Mouse (Mus musculus) embryonic facial prominence, embryonic 12.5 days (tissue): ENCODE data around the gene Wdr72. TPM values are rescaled to one million over a fixed set of nuclear protein-coding genes. Genes with fewer than 3 reads are reported as not detected.

Source experiments
- ATAC-seq: fragments of 200-750 bp; cut with Nextera tagmentation; 2 replicates; pipeline ENCODE4 v1.8.0; 2017; ENCODE audit not compliant: insufficient number of reproducible peaks, insufficient read depth, low FRiP score, low TSS enrichment
- H3K27ac ChIP-seq: fragments of 300-500 bp; sonication (generic); 2 replicates; pipeline ENCODE4 v1.5.1; 2016; ENCODE audit warnings: mild to moderate bottlenecking
- H3K27me3 ChIP-seq: fragments of 300-500 bp; sonication (generic); 2 replicates; pipeline ENCODE4 v1.6.1; 2016; ENCODE audit warnings: mild to moderate bottlenecking, moderate library complexity
- H3K36me3 ChIP-seq: fragments of 300-500 bp; sonication (generic); 2 replicates; pipeline ENCODE4 v1.6.1; 2016; ENCODE audit warnings: mild to moderate bottlenecking
- H3K4me1 ChIP-seq: fragments of 300-500 bp; sonication (generic); 2 replicates; pipeline ENCODE4 v1.6.1; 2016
- H3K4me2 ChIP-seq: fragments of 300-500 bp; sonication (generic); replicated peaks from 2 replicates; pipeline ENCODE4 v1.6.1; 2016; ENCODE audit warnings: mild to moderate bottlenecking, moderate library complexity
- H3K4me3 ChIP-seq: fragments of 300-500 bp; sonication (generic); 2 replicates; pipeline ENCODE4 v1.5.1; 2016; ENCODE audit warnings: mild to moderate bottlenecking
- H3K9ac ChIP-seq: fragments of 300-500 bp; sonication (generic); 2 replicates; pipeline ENCODE4 v1.6.1; 2016; ENCODE audit warnings: mild to moderate bottlenecking, moderate library complexity
- H3K9me3 ChIP-seq: fragments of 300-500 bp; sonication (generic); 2 replicates; pipeline ENCODE4 v1.6.1; 2016; ENCODE audit warnings: mild to moderate bottlenecking, moderate library complexity
- WGBS: fragments of 180-500 bp; shearing (Covaris S2); methylation state at CpG from one replicate; pipeline ENCODE4 v1.1.7; 2016; 5-methylcytosine and 5-hydroxymethylcytosine counted together
- polyA plus RNA-seq: library from polyadenylated mRNA; unstranded; fragments of >200 nt; fragmentation: Nextera tagmentation; extraction: Ambion mirVana; gene quantifications from 2 replicates; pipeline ENCODE4 v1.2.1, GENCODE M21; 2016

Gene Wdr72
- polyA plus RNA-seq = 0.18 and 0.31 TPM in 2 replicates

GRCm38 (mm10) chr9:74109761-74110460 lies at the start of gene Wdr72:
Gene Wdr72 (plus strand): TSS chr9:74110356.
- H3K36me3 ChIP-seq = no peaks in the 10 kb centered on the region
- no peak within 1 kb of the TSS for H3K27ac ChIP-seq
- no peak within 1 kb of the TSS for H3K9ac ChIP-seq
- WGBS = 2% methylated on average over 16 of the region's 17 CpGs
- peak within 1 kb of the TSS; percentile 59 for H3K4me2 ChIP-seq
- peaks cover 7% of the 10 kb centered on the region; the same call in 1 of the 2 replicates for H3K4me1 ChIP-seq
- H3K27me3 ChIP-seq = no peaks in the 10 kb centered on the region
- no peaks in the 10 kb centered on the region for H3K9me3 ChIP-seq
- ATAC-seq = no peak
- peak within 1 kb of the TSS; percentile 32 for H3K4me3 ChIP-seq

- no peaks in the 10 kb centered on the region for H3K27me3 ChIP-seq
- no peak overlapping the region for H3K4me3 ChIP-seq
- WGBS = 85% methylated on average over 3 of the region's 3 CpGs
- H3K9me3 ChIP-seq = no peaks in the 10 kb centered on the region
- ATAC-seq = no peak
- H3K27ac ChIP-seq = no peak overlapping the region
- H3K4me1 ChIP-seq = no peaks in the 10 kb centered on the region
- H3K36me3 ChIP-seq = no peaks in the 10 kb centered on the region
- H3K9ac ChIP-seq = no peak overlapping the region
- no peak overlapping the region for H3K4me2 ChIP-seq
Measured at GRCm38 (mm10) chr9:74066278-74066677, 43.9 kb upstream of the Wdr72 start.

- Histone ChIP-seq H3K36me3 (no peaks in the 10 kb centered on the region), H3K4me1 (no peaks in the 10 kb centered on the region), H3K4me3 (no peak overlapping the region), H3K9ac (no peak overlapping the region), H3K9me3 (no peaks in the 10 kb centered on the region), H3K27me3 (no peaks in the 10 kb centered on the region), H3K27ac (no peak overlapping the region), H3K4me2 (no peak overlapping the region)
- ATAC-seq = no peak
- 71% methylated on average over 10 of the region's 10 CpGs for WGBS
Measured at GRCm38 (mm10) chr9:74066766-74067165, 43.4 kb upstream of the Wdr72 start.

- H3K36me3 ChIP-seq = no peaks in the 10 kb centered on the region
- H3K27ac ChIP-seq = no peak overlapping the region
- H3K4me3 ChIP-seq = no peak overlapping the region
- H3K9me3 ChIP-seq = no peaks in the 10 kb centered on the region
- H3K4me2 ChIP-seq = no peak overlapping the region
- H3K4me1 ChIP-seq = no peaks in the 10 kb centered on the region
- no peak overlapping the region for H3K9ac ChIP-seq
- ATAC-seq = no peak
- H3K27me3 ChIP-seq = no peaks in the 10 kb centered on the region
- 70% methylated on average over 2 of the region's 2 CpGs for WGBS
Measured at GRCm38 (mm10) chr9:74075958-74076357, 34.2 kb upstream of the Wdr72 start.

- no peak overlapping the region for H3K4me2 ChIP-seq
- no peaks in the 10 kb centered on the region for H3K36me3 ChIP-seq
- no peaks in the 10 kb centered on the region for H3K9me3 ChIP-seq
- no peak for ATAC-seq
- H3K4me1 ChIP-seq = no peaks in the 10 kb centered on the region
- H3K4me3 ChIP-seq = no peak overlapping the region
- H3K27ac ChIP-seq = no peak overlapping the region
- H3K27me3 ChIP-seq = no peaks in the 10 kb centered on the region
- no peak overlapping the region for H3K9ac ChIP-seq
Measured at GRCm38 (mm10) chr9:74078458-74078857, 31.7 kb upstream of the Wdr72 start.

- Histone ChIP-seq H3K4me2 (no peak overlapping the region), H3K27ac (no peak overlapping the region), H3K9me3 (no peaks in the 10 kb centered on the region), H3K4me1 (no peaks in the 10 kb centered on the region), H3K9ac (no peak overlapping the region), H3K36me3 (no peaks in the 10 kb centered on the region), H3K4me3 (no peak overlapping the region), H3K27me3 (no peaks in the 10 kb centered on the region)
- ATAC-seq = no peak
- 36% methylated on average over 5 of the region's 5 CpGs for whole genome bisulfite sequencing
Measured at GRCm38 (mm10) chr9:74080241-74080640, 29.9 kb upstream of the Wdr72 start.

- no peak overlapping the region for H3K4me2 ChIP-seq
- H3K27me3 ChIP-seq = no peaks in the 10 kb centered on the region
- no peak overlapping the region for H3K4me3 ChIP-seq
- H3K4me1 ChIP-seq = no peaks in the 10 kb centered on the region
- no peak for ATAC-seq
- H3K36me3 ChIP-seq = no peaks in the 10 kb centered on the region
- H3K9ac ChIP-seq = no peak overlapping the region
- no peak overlapping the region for H3K27ac ChIP-seq
- H3K9me3 ChIP-seq = no peaks in the 10 kb centered on the region
Measured at GRCm38 (mm10) chr9:74101591-74101990, 8.6 kb upstream of the Wdr72 start.

- ATAC-seq = no peak
- no peaks in the 10 kb centered on the region for H3K4me1 ChIP-seq
- H3K27ac ChIP-seq = no peak overlapping the region
- no peaks in the 10 kb centered on the region for H3K36me3 ChIP-seq
- H3K9ac ChIP-seq = no peak overlapping the region
- 88% methylated on average over 1 of the region's 1 CpGs for WGBS
- no peak overlapping the region for H3K4me2 ChIP-seq
- H3K9me3 ChIP-seq = no peaks in the 10 kb centered on the region
- H3K4me3 ChIP-seq = no peak overlapping the region
- H3K27me3 ChIP-seq = no peaks in the 10 kb centered on the region
Measured at GRCm38 (mm10) chr9:74102615-74103014, 7.5 kb upstream of the Wdr72 start.

- Histone ChIP-seq H3K4me3 (peak overlapping the region; percentile 32), H3K4me2 (peak overlapping the region; percentile 59), H3K27ac (no peak overlapping the region), H3K4me1 (peaks cover 7% of the 10 kb centered on the region; the same call in 1 of the 2 replicates), H3K27me3 (no peaks in the 10 kb centered on the region), H3K9me3 (no peaks in the 10 kb centered on the region), H3K9ac (no peak overlapping the region), H3K36me3 (no peaks in the 10 kb centered on the region)
- ATAC-seq = no peak
- WGBS = 2% methylated on average over 7 of the region's 7 CpGs
Measured at GRCm38 (mm10) chr9:74110461-74110816, 283 bp downstream of the Wdr72 start.

- ATAC-seq = no peak
- no peak overlapping the region for H3K4me3 ChIP-seq
Measured at GRCm38 (mm10) chr9:74112526-74112925, 2.4 kb downstream of the Wdr72 start.

GRCm38 (mm10) chr9:74126222-74126621 lies 16.1 kb downstream of the Wdr72 start:
- WGBS = 61% methylated on average over 5 of the region's 5 CpGs
- H3K27me3 ChIP-seq = no peaks in the 10 kb centered on the region
- H3K9me3 ChIP-seq = no peaks in the 10 kb centered on the region
- no peak overlapping the region for H3K4me2 ChIP-seq
- no peak overlapping the region for H3K9ac ChIP-seq
- no peak overlapping the region for H3K4me3 ChIP-seq
- H3K27ac ChIP-seq = no peak overlapping the region
- no peaks in the 10 kb centered on the region for H3K4me1 ChIP-seq
- H3K36me3 ChIP-seq = no peaks in the 10 kb centered on the region
- no peak for ATAC-seq

More at GRCm38 (mm10) chr9:74112526-74112925, 2.4 kb downstream of the Wdr72 start:
- Histone ChIP-seq H3K9me3 (no peaks in the 10 kb centered on the region), H3K4me1 (peaks cover 7% of the 10 kb centered on the region; the same call in 1 of the 2 replicates), H3K9ac (no peak overlapping the region), H3K4me2 (no peak overlapping the region), H3K27ac (no peak overlapping the region), H3K27me3 (no peaks in the 10 kb centered on the region), H3K36me3 (no peaks in the 10 kb centered on the region)
- WGBS = 92% methylated on average over 9 of the region's 9 CpGs

GRCm38 (mm10) chr9:74134010-74134409 lies 23.9 kb downstream of the Wdr72 start:
- H3K4me1 ChIP-seq = no peaks in the 10 kb centered on the region
- H3K36me3 ChIP-seq = no peaks in the 10 kb centered on the region
- H3K4me3 ChIP-seq = no peak overlapping the region
- no peak overlapping the region for H3K9ac ChIP-seq
- no peak for ATAC-seq
- H3K4me2 ChIP-seq = no peak overlapping the region
- no peaks in the 10 kb centered on the region for H3K9me3 ChIP-seq
- no peak overlapping the region for H3K27ac ChIP-seq
- H3K27me3 ChIP-seq = no peaks in the 10 kb centered on the region
- WGBS = 84% methylated on average over 2 of the region's 2 CpGs
